Mouse (Mus musculus) spleen, adult 2 months (tissue): ENCODE data around the gene Fancf. TPM values are rescaled to one million over a fixed set of nuclear protein-coding genes. Genes with fewer than 3 reads are reported as not detected.

ENCODE experiments used
- DNase-seq, 2 experiments: peaks; one replicate each; pipeline versions ENCODE4 v3.0.0 to v3.0.0-alpha.2; 2012 to 2021; ENCODE audit warnings: low spot score in 2 of 2, low read depth in 1 of 2
- H3K27ac ChIP-seq: fragments of 200-500 bp; 2 replicates; pipeline ENCODE4 v1.5.1; 2012; ENCODE audit warnings: low read length, inconsistent platforms; ENCODE audit not compliant: insufficient read depth
- H3K27me3 ChIP-seq: fragments of 200-500 bp; 2 replicates; pipeline ENCODE4 v1.6.1; 2012; ENCODE audit warnings: mild to moderate bottlenecking, moderate library complexity, low read length, inconsistent platforms; ENCODE audit not compliant: control insufficient read depth, insufficient read depth
- H3K36me3 ChIP-seq: fragments of 200-500 bp; 2 replicates; pipeline ENCODE4 v1.6.1; 2012; ENCODE audit warnings: mild to moderate bottlenecking, low read length, inconsistent platforms; ENCODE audit not compliant: control insufficient read depth, insufficient read depth
- H3K4me1 ChIP-seq: fragments of 200-500 bp; 2 replicates; pipeline ENCODE4 v1.6.1; 2011; ENCODE audit warnings: inconsistent platforms; ENCODE audit not compliant: control insufficient read depth, insufficient read depth, insufficient read length
- H3K4me3 ChIP-seq: fragments of 200-500 bp; 2 replicates; pipeline ENCODE4 v1.5.1; 2011; ENCODE audit warnings: mild to moderate bottlenecking, inconsistent platforms; ENCODE audit not compliant: insufficient read depth, insufficient read length; ENCODE audit errors: extremely low read depth
- CTCF ChIP-seq: fragments of 200-500 bp; IDR thresholded peaks from 2 replicates; pipeline ENCODE4 v1.5.1; 2011; ENCODE audit warnings: mild to moderate bottlenecking, inconsistent platforms; ENCODE audit not compliant: insufficient read depth, insufficient read length, insufficient replicate concordance; ENCODE audit errors: extremely low read depth
- POLR2A ChIP-seq: fragments of 200-500 bp; IDR thresholded peaks from 2 replicates; pipeline ENCODE4 v1.6.1; 2011; ENCODE audit warnings: low read depth, low read length, inconsistent platforms
- WGBS: fragments of 180-500 bp; shearing (Covaris S2); methylation state at CpG from one replicate; pipeline ENCODE4 v1.1.7; 2018; 5-methylcytosine and 5-hydroxymethylcytosine counted together
- polyA plus RNA-seq: library from polyadenylated mRNA; depleted of rRNA; stranded (reverse); fragments of >200 nt; gene quantifications from 2 replicates; pipeline ENCODE4 v1.2.3, GENCODE M21; 2012; rRNA removed

Gene Fancf
- polyA plus RNA-seq: 6.3 and 14.3 TPM in 2 replicates

DNA sequence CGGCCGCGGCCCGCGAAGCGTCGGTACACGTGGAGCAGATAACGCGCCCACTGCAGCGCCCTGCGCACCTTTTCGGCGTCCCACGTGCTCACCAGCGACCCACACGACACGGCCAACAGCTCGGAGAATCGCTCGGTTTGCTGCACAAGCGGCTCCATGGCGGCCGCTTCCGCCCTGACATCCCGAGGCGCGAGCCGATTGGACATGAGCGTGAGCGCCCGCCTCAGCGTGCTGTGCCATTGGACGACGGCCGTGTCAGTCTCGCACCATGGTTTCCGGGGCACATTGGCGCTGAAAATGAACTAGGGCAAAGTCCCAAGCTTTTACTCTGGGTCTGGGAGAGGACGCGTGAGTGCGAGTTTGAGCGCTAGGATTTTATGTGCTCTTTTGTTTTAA is at the start of gene Fancf:
Fancf (minus strand) TSS at position 171 of the 396 bp plus-strand sequence.
- no peaks in the 10 kb centered on the region for H3K36me3 ChIP-seq
- TF ChIP-seq POLR2A (peak; percentile 58), CTCF (no peak)
- H3K4me3 ChIP-seq: peak within 1 kb of the TSS; percentile 83
- under 1% methylated on average over 43 of the region's 43 CpGs for WGBS
- DNase-seq: peak; percentile 90 to 94
- no peaks in the 10 kb centered on the region for H3K27me3 ChIP-seq
- peak within 1 kb of the TSS; percentile 86 for H3K27ac ChIP-seq
- peaks cover 7% of the 10 kb centered on the region for H3K4me1 ChIP-seq

DNA sequence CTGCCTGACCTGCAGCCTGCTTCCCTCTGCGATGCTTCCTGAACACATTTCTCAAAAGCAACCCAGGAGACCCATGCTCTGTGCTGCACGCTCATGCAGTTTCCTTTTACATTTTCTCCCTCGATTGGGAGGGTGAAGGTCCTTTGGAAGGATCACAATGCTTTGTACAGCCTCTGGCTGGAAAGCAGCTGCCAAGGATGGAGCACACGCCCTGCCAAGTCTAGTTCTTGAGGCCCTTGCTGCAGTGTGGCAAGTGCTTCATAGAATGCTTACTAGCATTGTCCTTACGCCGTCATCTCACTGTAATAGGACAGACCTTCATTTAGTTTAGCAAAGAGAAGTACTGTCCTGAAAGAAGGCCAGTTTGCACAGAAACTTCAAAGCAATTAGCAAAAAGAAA is 37.0 kb upstream of the Fancf start:
- H3K27me3 ChIP-seq: no peaks in the 10 kb centered on the region
- no peak for DNase-seq
- H3K27ac ChIP-seq: no peak overlapping the region
- no peak for TF ChIP-seq POLR2A
- TF ChIP-seq CTCF: no peak
- H3K4me3 ChIP-seq: no peak overlapping the region
- WGBS: 81% methylated on average over 6 of the region's 6 CpGs
- H3K36me3 ChIP-seq: no peaks in the 10 kb centered on the region
- no peaks in the 10 kb centered on the region for H3K4me1 ChIP-seq

DNA sequence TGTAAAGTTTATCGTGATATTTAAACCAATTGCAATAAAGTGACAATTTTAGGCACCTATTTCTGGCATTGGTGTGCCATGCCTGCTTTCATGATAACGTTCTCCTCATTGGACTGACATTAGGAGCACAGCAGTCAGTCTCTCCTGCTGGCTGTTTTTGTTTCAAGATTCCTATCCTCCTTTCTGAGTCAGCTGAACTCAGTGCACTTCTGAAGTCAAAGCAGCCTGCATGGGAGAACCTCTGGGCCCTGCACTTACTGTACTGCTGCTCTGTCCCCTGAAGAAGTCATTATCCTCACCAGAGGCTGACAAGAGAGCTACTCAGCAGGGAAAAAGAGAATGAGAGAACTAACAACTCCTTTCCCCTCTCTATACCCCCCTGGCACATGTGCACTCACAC is 32.9 kb upstream of the Fancf start:
- 80% methylated on average over 2 of the region's 2 CpGs for WGBS
- H3K27me3 ChIP-seq: no peaks in the 10 kb centered on the region
- no peaks in the 10 kb centered on the region for H3K36me3 ChIP-seq
- H3K4me1 ChIP-seq: no peaks in the 10 kb centered on the region
- no peak overlapping the region for H3K4me3 ChIP-seq
- no peak for DNase-seq
- TF ChIP-seq POLR2A: no peak
- no peak for TF ChIP-seq CTCF
- no peak overlapping the region for H3K27ac ChIP-seq

DNA sequence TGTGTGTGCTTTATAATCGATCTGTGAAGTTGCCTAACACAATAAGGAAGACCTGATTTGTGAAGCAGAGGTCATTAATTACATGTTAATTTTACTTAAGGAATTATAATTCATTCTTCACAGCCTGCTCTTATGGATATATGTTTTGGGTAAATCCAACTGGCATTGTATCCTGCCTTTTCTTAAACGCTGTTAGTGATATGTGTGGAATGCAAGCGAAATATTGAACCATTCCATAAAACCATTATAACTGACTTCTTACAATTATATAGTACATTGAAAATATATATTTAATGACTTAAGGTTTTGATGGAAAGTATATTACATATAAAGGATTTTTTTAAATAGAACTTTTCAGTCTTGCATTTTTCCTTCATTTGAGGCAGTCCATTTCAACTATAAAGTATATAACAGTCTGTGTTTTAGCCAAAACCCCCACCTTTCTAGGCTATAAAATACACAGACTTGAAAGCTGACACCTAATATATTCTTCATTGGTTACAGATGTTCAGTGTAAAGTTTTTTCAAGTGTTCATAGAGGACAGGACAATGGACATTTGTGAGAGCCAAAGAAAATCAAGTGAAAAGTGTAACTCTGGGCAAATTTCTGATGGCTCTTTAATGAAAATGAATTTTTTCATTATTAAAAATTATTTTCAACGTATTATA is 32.2 kb upstream of the Fancf start:
- Histone ChIP-seq H3K4me1 (no peaks in the 10 kb centered on the region), H3K36me3 (no peaks in the 10 kb centered on the region), H3K4me3 (no peak overlapping the region), H3K27me3 (no peaks in the 10 kb centered on the region), H3K27ac (no peak overlapping the region)
- no peak for TF ChIP-seq POLR2A
- no peak for TF ChIP-seq CTCF
- DNase-seq: no peak
- WGBS: 84% methylated on average over 4 of the region's 4 CpGs

DNA sequence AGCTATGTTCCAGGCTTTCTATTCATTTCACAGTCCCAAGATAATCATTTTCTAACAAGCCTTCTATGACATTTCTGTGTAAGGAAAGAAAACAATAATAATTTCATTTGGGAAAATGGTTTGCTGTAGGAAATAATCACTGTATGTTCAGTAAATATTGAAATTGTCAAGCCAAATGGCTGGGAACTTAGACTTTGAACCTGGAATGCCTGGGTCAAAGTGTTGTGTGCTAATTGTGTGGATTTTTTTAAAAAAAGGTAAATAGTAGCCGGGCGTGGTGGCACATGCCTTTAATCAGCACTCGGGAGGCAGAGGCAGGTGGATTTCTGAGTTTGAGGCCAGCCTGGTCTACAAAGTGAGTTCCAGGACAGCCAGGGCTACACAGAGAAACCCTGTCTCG is 30.9 kb upstream of the Fancf start:
- Histone ChIP-seq H3K27ac (no peak overlapping the region), H3K27me3 (no peaks in the 10 kb centered on the region), H3K4me1 (no peaks in the 10 kb centered on the region), H3K36me3 (no peaks in the 10 kb centered on the region), H3K4me3 (no peak overlapping the region)
- 85% methylated on average over 4 of the region's 4 CpGs for WGBS
- DNase-seq: no peak
- TF ChIP-seq CTCF (no peak), POLR2A (no peak)

DNA sequence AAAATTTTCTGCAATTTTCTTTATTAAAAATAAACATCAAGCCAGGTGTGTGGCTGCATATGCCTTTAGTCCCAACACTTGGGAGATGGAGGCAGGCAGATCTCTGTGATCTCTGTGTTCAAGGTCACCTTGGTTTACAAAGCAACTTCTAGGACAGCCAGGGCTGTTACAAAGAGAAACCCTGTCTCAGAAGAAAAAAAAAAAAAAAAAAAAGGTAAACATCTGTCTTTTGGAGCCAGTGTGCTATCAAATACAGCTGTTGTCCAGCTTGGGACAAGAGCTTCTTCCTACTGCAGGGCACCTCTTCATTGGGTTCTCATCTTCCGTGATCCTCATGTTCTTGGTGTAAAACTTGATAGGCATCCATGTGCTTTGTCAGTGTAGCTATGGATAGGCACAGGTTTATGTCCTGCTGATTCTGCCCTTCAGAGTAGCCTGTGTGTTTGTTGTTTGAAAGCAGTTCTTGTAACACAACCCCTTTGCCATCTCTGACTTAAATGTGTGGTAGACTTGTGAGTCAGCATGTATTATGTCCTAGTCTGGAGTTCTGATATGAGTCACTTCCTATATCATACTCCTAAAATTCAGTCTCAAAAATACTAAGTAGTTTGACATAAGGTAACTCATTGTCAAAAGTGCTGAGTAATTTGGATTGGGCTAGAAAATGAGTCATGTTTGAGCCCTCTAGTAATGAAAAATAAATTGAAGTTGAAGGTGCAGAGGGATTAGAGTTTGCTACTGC is 30.3 kb upstream of the Fancf start:
- H3K36me3 ChIP-seq: no peaks in the 10 kb centered on the region
- TF ChIP-seq CTCF (no peak), POLR2A (no peak)
- no peaks in the 10 kb centered on the region for H3K4me1 ChIP-seq
- no peak for DNase-seq
- no peak overlapping the region for H3K4me3 ChIP-seq
- no peak overlapping the region for H3K27ac ChIP-seq
- no peaks in the 10 kb centered on the region for H3K27me3 ChIP-seq
- 98% methylated on average over 1 of the region's 1 CpGs for WGBS

DNA sequence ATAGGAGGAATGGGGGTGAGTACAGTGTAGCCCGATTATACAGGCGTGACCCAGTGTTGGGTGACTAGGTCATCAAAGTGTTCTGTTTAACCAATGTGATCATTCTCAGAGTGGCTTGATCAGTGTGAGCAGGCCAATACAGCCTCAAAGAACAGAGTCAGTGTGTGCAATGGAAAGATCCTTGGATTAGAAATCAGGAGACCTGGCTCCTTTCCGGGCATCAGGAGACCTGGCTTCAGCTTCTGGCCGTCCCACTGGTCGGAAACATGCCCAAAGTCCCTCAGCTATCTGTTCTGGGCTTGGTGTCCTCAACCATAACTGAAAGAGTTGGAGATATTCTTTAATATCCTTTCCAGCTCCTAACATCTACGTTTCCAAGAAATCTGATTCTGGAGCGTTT is 27.5 kb upstream of the Fancf start:
- Histone ChIP-seq H3K27me3 (no peaks in the 10 kb centered on the region), H3K36me3 (no peaks in the 10 kb centered on the region), H3K4me1 (no peaks in the 10 kb centered on the region), H3K27ac (no peak overlapping the region), H3K4me3 (no peak overlapping the region)
- no peak for DNase-seq
- TF ChIP-seq CTCF (no peak), POLR2A (no peak)
- WGBS: 92% methylated on average over 7 of the region's 7 CpGs
